ENCODE assay signal across 16 mouse cellular contexts in the genomic region with DNA sequence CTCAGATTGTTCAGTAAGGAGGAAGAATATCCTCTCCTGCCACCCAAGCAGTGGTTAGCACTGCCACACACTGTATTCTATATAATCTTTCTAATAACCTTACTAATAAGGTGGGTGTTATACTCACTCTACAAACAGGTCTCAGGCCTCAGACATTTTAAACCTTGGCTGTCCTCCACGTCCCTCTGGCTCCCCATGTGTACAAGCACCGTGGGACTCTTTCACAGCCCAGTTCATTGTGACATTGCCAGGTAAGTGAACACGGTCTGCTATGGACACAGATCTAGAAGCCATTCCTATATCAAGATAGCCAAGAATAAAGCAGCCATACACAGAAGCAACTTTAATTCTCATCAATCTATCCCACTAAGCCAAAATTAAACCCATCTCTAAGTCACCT.
DNase-seq lines count a peak whose midpoint lies in the region; ATAC-seq and TF ChIP-seq lines count a peak whose summit lies in the region.
"Had no signal": no experiment of that assay in that cellular context is flagged by ENCODE, and none has a peak within 500 bp of the region (broad histone marks: within the 10 kb centered on the region; RNA-seq: fewer than 3 reads in every experiment).

No protein-coding gene starts in this region.

- no peaks in the 10 kb centered on the region for H3K9me3 ChIP-seq in forebrain, embryonic 13.5 days (replicated peaks)
- H3K9me3 ChIP-seq in forebrain, embryonic 10.5 days, result no peaks in the 10 kb centered on the region
- H3K9me3 ChIP-seq in midbrain, embryonic 10.5 days (replicated peaks), result no peaks in the 10 kb centered on the region
- no peaks in the 10 kb centered on the region for H3K9me3 ChIP-seq in midbrain, embryonic 14.5 days (ENCODE audit: control insufficient read depth, low read length)
- no peaks in the 10 kb centered on the region for H3K9me3 ChIP-seq in forebrain, embryonic 16.5 days (ENCODE audit: control insufficient read depth, low read length)
- H3K9me3 ChIP-seq: heart, embryonic 10.5 days; limb, embryonic 15.5 days had no signal

- H3K36me3 ChIP-seq in forebrain, embryonic 13.5 days (ENCODE audit: poor library complexity, severe bottlenecking), result no peaks in the 10 kb centered on the region
- no peaks in the 10 kb centered on the region for H3K36me3 ChIP-seq in forebrain, embryonic 10.5 days (replicated peaks)
- H3K36me3 ChIP-seq in midbrain, embryonic 10.5 days, result no peaks in the 10 kb centered on the region
- H3K36me3 ChIP-seq in midbrain, embryonic 14.5 days (ENCODE audit: control insufficient read depth, insufficient read depth, low read length), result no peaks in the 10 kb centered on the region
- no peaks in the 10 kb centered on the region for H3K36me3 ChIP-seq in forebrain, embryonic 16.5 days (ENCODE audit: control insufficient read depth, insufficient read depth)
- H3K36me3 ChIP-seq: heart, embryonic 10.5 days; limb, embryonic 15.5 days had no signal

- H3K9ac ChIP-seq in forebrain, embryonic 13.5 days, result no peak overlapping the region
- H3K9ac ChIP-seq in midbrain, embryonic 14.5 days (replicated peaks; ENCODE audit: low read length), result no peak overlapping the region
- H3K9ac ChIP-seq in forebrain, embryonic 16.5 days (replicated peaks; ENCODE audit: low read depth, low read length), result no peak overlapping the region
- H3K9ac ChIP-seq: limb, embryonic 15.5 days; liver, embryonic 14.5 days; lung, embryonic 14.5 days had no signal

- H3K27me3 ChIP-seq in cerebellum, adult 2 months (ENCODE audit: control insufficient read depth, insufficient read depth, low read length), result no peaks in the 10 kb centered on the region
- H3K27me3 ChIP-seq in forebrain, embryonic 13.5 days, result 0 out of 2 replicates have a peak, but pooled peaks cover 4% of the 10 kb centered on the region
- H3K27me3 ChIP-seq in forebrain, embryonic 10.5 days (ENCODE audit: poor library complexity, severe bottlenecking), result peaks cover 49% of the 10 kb centered on the region
- peaks cover 5% of the 10 kb centered on the region; the same call in 1 of the 2 replicates for H3K27me3 ChIP-seq in midbrain, embryonic 10.5 days (ENCODE audit: low read depth, poor library complexity, severe bottlenecking)
- no peaks in the 10 kb centered on the region for H3K27me3 ChIP-seq in midbrain, embryonic 14.5 days (ENCODE audit: control insufficient read depth, insufficient read depth, low read length)
- no peaks in the 10 kb centered on the region for H3K27me3 ChIP-seq in forebrain, embryonic 16.5 days (replicated peaks; ENCODE audit: control insufficient read depth, insufficient read depth, low read length)

- H3K4me2 ChIP-seq in forebrain, embryonic 13.5 days, result no peak overlapping the region
- H3K4me2 ChIP-seq in midbrain, embryonic 14.5 days (ENCODE audit: low read length), result no peak overlapping the region
- no peak overlapping the region for H3K4me2 ChIP-seq in forebrain, embryonic 16.5 days (ENCODE audit: low read length)
- H3K4me2 ChIP-seq: limb, embryonic 15.5 days; lung, embryonic 14.5 days had no signal

- ATAC-seq in forebrain, embryonic 13.5 days, result no peak
- no peak for ATAC-seq in midbrain, embryonic 14.5 days (ENCODE audit: low FRiP score, low TSS enrichment)
- ATAC-seq in forebrain, embryonic 16.5 days, result peak; percentile 23

- H3K4me3 ChIP-seq in cerebellum, adult 2 months (replicated peaks; ENCODE audit: insufficient read depth, low read depth, low read length), result no peak overlapping the region
- H3K4me3 ChIP-seq in forebrain, embryonic 13.5 days, result no peak overlapping the region
- H3K4me3 ChIP-seq in forebrain, embryonic 10.5 days, result no peak overlapping the region
- no peak overlapping the region for H3K4me3 ChIP-seq in midbrain, embryonic 10.5 days
- no peak overlapping the region for H3K4me3 ChIP-seq in midbrain, embryonic 14.5 days (replicated peaks; ENCODE audit: low read depth, low read length)
- no peak overlapping the region for H3K4me3 ChIP-seq in forebrain, embryonic 16.5 days (replicated peaks; ENCODE audit: low read length)
- H3K4me3 ChIP-seq: heart, embryonic 10.5 days; limb, embryonic 15.5 days had no signal

- peak; percentile 18 to 44 for DNase-seq in cerebellum, adult 2 months
- DNase-seq in cerebellum, adult 11 months, result no peak
- DNase-seq in forebrain, embryonic 10.5 days (ENCODE audit: extremely low spot score, low spot score), result no peak
- DNase-seq in midbrain, embryonic 10.5 days (ENCODE audit: low spot score), result no peak
- no peak for DNase-seq in midbrain, embryonic 14.5 days
- DNase-seq: lung, embryonic 14.5 days; right cerebral cortex, postnatal 14 days; thymus, adult 2 months; thymus, postnatal 4 days had no signal

- no peak for TF ChIP-seq POLR2A in cerebellum, adult 2 months (IDR thresholded peaks at IDR 0.05; ENCODE audit: borderline replicate concordance, insufficient read depth, low read length)

- WGBS in cerebellum, adult 2 months, result 17% methylated on average over 3 of the region's 3 CpGs
- 31% methylated on average over 3 of the region's 3 CpGs for WGBS in forebrain, embryonic 13.5 days
- WGBS in forebrain, embryonic 10.5 days, result 48% methylated on average over 3 of the region's 3 CpGs
- WGBS in midbrain, embryonic 10.5 days, result 75% methylated on average over 3 of the region's 3 CpGs
- WGBS in midbrain, embryonic 14.5 days, result 31% methylated on average over 3 of the region's 3 CpGs
- WGBS in forebrain, embryonic 16.5 days, result 19% methylated on average over 3 of the region's 3 CpGs

- no peak overlapping the region for H3K27ac ChIP-seq in cerebellum, adult 2 months (ENCODE audit: insufficient read depth, low read length)
- H3K27ac ChIP-seq in forebrain, embryonic 13.5 days, result peak overlapping the region; percentile 73
- no peak overlapping the region; the same call in 1 of the 2 replicates for H3K27ac ChIP-seq in forebrain, embryonic 10.5 days
- H3K27ac ChIP-seq in midbrain, embryonic 10.5 days (replicated peaks), result peak overlapping the region; percentile 84
- no peak overlapping the region for H3K27ac ChIP-seq in midbrain, embryonic 14.5 days (replicated peaks; ENCODE audit: low read depth, low read length)
- H3K27ac ChIP-seq in forebrain, embryonic 16.5 days (ENCODE audit: low read length), result peak overlapping the region; percentile 66
- H3K27ac ChIP-seq: heart, embryonic 10.5 days; kidney, postnatal 0 days; limb, embryonic 15.5 days; liver, embryonic 14.5 days; stomach, postnatal 0 days had no signal

- peaks cover 19% of the 10 kb centered on the region for H3K4me1 ChIP-seq in cerebellum, adult 2 months (ENCODE audit: control insufficient read depth, insufficient read depth, low read length)
- peaks cover 54% of the 10 kb centered on the region for H3K4me1 ChIP-seq in forebrain, embryonic 13.5 days
- H3K4me1 ChIP-seq in forebrain, embryonic 10.5 days, result peaks cover 70% of the 10 kb centered on the region
- H3K4me1 ChIP-seq in midbrain, embryonic 10.5 days, result peaks cover 54% of the 10 kb centered on the region
- H3K4me1 ChIP-seq in midbrain, embryonic 14.5 days (ENCODE audit: control insufficient read depth, insufficient read depth, low read length), result peaks cover 23% of the 10 kb centered on the region
- peaks cover 31% of the 10 kb centered on the region for H3K4me1 ChIP-seq in forebrain, embryonic 16.5 days (replicated peaks; ENCODE audit: control insufficient read depth, insufficient read depth, low read length)

- no peak for TF ChIP-seq CTCF in cerebellum, adult 2 months (IDR thresholded peaks at IDR 0.05; ENCODE audit: borderline replicate concordance, insufficient read depth, low read depth, low read length)

Comparison
In these comparisons a context has a peak if more than half of its experiments do, and no peak if none do; other contexts are left out.
1. DNase-seq: peak in cerebellum, adult 2 months (2 of 2); none in cerebellum, adult 11 months (single experiment), forebrain, embryonic 10.5 days (single experiment), midbrain, embryonic 10.5 days (single experiment) and midbrain, embryonic 14.5 days (single experiment).
2. H3K27ac ChIP-seq: peak in forebrain, embryonic 13.5 days (single experiment), midbrain, embryonic 10.5 days (single experiment) and forebrain, embryonic 16.5 days (single experiment); none in cerebellum, adult 2 months (single experiment), forebrain, embryonic 10.5 days (single experiment) and midbrain, embryonic 14.5 days (single experiment).